Mouse (Mus musculus) liver, embryonic 14.5 days (tissue): ENCODE measurements at regions not wholly inside any gene's neighbourhood (a gene's known extent, or its start where the extent isn't known, plus 50 kb on each side); places are given as distances from the start of the nearest gene placed in this dataset.

Experiments
- ATAC-seq: fragments of 200-750 bp; cut with Nextera tagmentation; 2 replicates; pipeline ENCODE4 v1.8.0; 2017; ENCODE audit warnings: moderate number of reproducible peaks, mild to moderate bottlenecking, moderate library complexity; ENCODE audit not compliant: insufficient read depth
- DNase-seq, 3 experiments: peaks; one replicate each; pipeline ENCODE4 v3.0.0-alpha.2; 2012 to 2013; ENCODE audit warnings: low read depth in 3 of 3, low spot score in 3 of 3
- H3K27ac ChIP-seq: fragments of 300-500 bp; sonication (generic); 2 replicates; pipeline ENCODE4 v1.5.1; 2014; ENCODE audit warnings: moderate library complexity, mild to moderate bottlenecking, control low read depth, inconsistent platforms
- H3K27me3 ChIP-seq: fragments of 300-500 bp; sonication (generic); 2 replicates; pipeline ENCODE4 v1.6.1; 2014; ENCODE audit warnings: mild to moderate bottlenecking, low read length, moderate library complexity; ENCODE audit not compliant: control insufficient read depth, insufficient read depth
- H3K36me3 ChIP-seq: fragments of 300-500 bp; sonication (generic); replicated peaks from 2 replicates; pipeline ENCODE4 v1.6.1; 2014; ENCODE audit warnings: low read depth; ENCODE audit not compliant: control insufficient read depth, insufficient read depth
- H3K4me1 ChIP-seq, 2 experiments: fragments of 200-500 bp in 1 of 2; fragments of 300-500 bp in 1 of 2; sonication (generic) in 1 of 2; replicated peaks; 2 replicates each; pipeline ENCODE4 v1.6.1; 2012 to 2014; ENCODE audit warnings: antibody characterized with exemption in 1 of 2, inconsistent platforms in 1 of 2, low read length in 1 of 2; ENCODE audit not compliant: control insufficient read depth in 2 of 2, insufficient read depth in 2 of 2
- H3K4me2 ChIP-seq: fragments of 300-500 bp; sonication (generic); 2 replicates; pipeline ENCODE4 v1.6.1; 2014; ENCODE audit warnings: low read depth, mild to moderate bottlenecking, control low read depth, moderate library complexity
- H3K4me3 ChIP-seq, 2 experiments: fragments of 200-500 bp in 1 of 2; fragments of 300-500 bp in 1 of 2; sonication (generic) in 1 of 2; 2 replicates each; pipeline ENCODE4 v1.5.1; 2012 to 2014; ENCODE audit warnings: low read depth in 2 of 2, low read length in 2 of 2, mild to moderate bottlenecking in 2 of 2, control low read depth in 1 of 2, inconsistent platforms in 1 of 2, moderate library complexity in 1 of 2; ENCODE audit not compliant: insufficient read depth in 1 of 2
- H3K9ac ChIP-seq: fragments of 300-500 bp; sonication (generic); replicated peaks from 2 replicates; pipeline ENCODE4 v1.6.1; 2014; ENCODE audit warnings: mild to moderate bottlenecking, control low read depth, moderate library complexity
- H3K9me3 ChIP-seq: fragments of 300-500 bp; sonication (generic); 2 replicates; pipeline ENCODE4 v1.6.1; 2016; ENCODE audit warnings: low read length, mixed read lengths; ENCODE audit not compliant: control insufficient read depth
- CTCF ChIP-seq: IDR thresholded peaks from 2 replicates; pipeline ENCODE4 v1.5.1; 2016; ENCODE audit warnings: antibody characterized with exemption, low read depth, control low read depth
- EP300 ChIP-seq: IDR thresholded peaks from 2 replicates; pipeline ENCODE4 v1.6.1; 2016; ENCODE audit warnings: antibody characterized with exemption, low read depth
- WGBS: fragments of 180-500 bp; shearing (Covaris S2); extraction: QIAGEN DNeasy Blood & Tissue Kit; methylation state at CpG from one replicate; pipeline ENCODE4 v1.1.7; 2014; ENCODE audit not compliant: insufficient replicate concordance; 5-methylcytosine and 5-hydroxymethylcytosine counted together

- ATAC-seq (no peak), DNase-seq (no peak)
- H3K4me1 ChIP-seq, result no peaks in the 10 kb centered on the region
- H3K36me3 ChIP-seq, result no peaks in the 10 kb centered on the region
- H3K9ac ChIP-seq, result no peak overlapping the region
- no peak overlapping the region for H3K4me2 ChIP-seq
- TF ChIP-seq EP300, result no peak
- no peak for TF ChIP-seq CTCF
- H3K4me3 ChIP-seq, result no peak overlapping the region
- H3K27me3 ChIP-seq, result no peaks in the 10 kb centered on the region
- 53% methylated on average over 6 of the region's 6 CpGs for WGBS
- no peak overlapping the region for H3K27ac ChIP-seq
- H3K9me3 ChIP-seq, result no peaks in the 10 kb centered on the region
Measured at GRCm38 (mm10) chr4:25451865-25452264, 170.2 kb upstream of the Ufl1 start.

GRCm38 (mm10) chr4:25432203-25432602, 150.6 kb upstream of the Ufl1 start:
- no peaks in the 10 kb centered on the region for H3K9me3 ChIP-seq
- no peaks in the 10 kb centered on the region for H3K4me1 ChIP-seq
- TF ChIP-seq EP300, result no peak
- DNase-seq (no peak), ATAC-seq (no peak)
- no peak overlapping the region for H3K4me2 ChIP-seq
- 69% methylated on average over 8 of the region's 8 CpGs for WGBS
- no peaks in the 10 kb centered on the region for H3K36me3 ChIP-seq
- no peaks in the 10 kb centered on the region for H3K27me3 ChIP-seq
- H3K4me3 ChIP-seq, result no peak overlapping the region
- no peak overlapping the region for H3K27ac ChIP-seq
- H3K9ac ChIP-seq, result no peak overlapping the region

GRCm38 (mm10) chr4:25416330-25416729, 134.7 kb upstream of the Ufl1 start:
- no peak overlapping the region for H3K9ac ChIP-seq
- no peaks in the 10 kb centered on the region for H3K27me3 ChIP-seq
- no peak overlapping the region for H3K4me3 ChIP-seq
- 54% methylated on average over 2 of the region's 2 CpGs for WGBS
- no peak overlapping the region for H3K27ac ChIP-seq
- no peaks in the 10 kb centered on the region for H3K4me1 ChIP-seq
- H3K36me3 ChIP-seq, result no peaks in the 10 kb centered on the region
- no peaks in the 10 kb centered on the region for H3K9me3 ChIP-seq
- TF ChIP-seq EP300 (no peak), CTCF (no peak)
- no peak overlapping the region for H3K4me2 ChIP-seq
- ATAC-seq (no peak), DNase-seq (no peak)

GRCm38 (mm10) chr4:25410440-25410839, 128.8 kb upstream of the Ufl1 start:
- no peak overlapping the region for H3K4me2 ChIP-seq
- no peaks in the 10 kb centered on the region for H3K27me3 ChIP-seq
- H3K9ac ChIP-seq, result no peak overlapping the region
- DNase-seq (no peak), ATAC-seq (no peak)
- WGBS, result 48% methylated on average over 4 of the region's 4 CpGs
- no peak overlapping the region for H3K27ac ChIP-seq
- TF ChIP-seq EP300 (no peak), CTCF (no peak)
- no peaks in the 10 kb centered on the region for H3K9me3 ChIP-seq
- no peak overlapping the region for H3K4me3 ChIP-seq
- H3K36me3 ChIP-seq, result no peaks in the 10 kb centered on the region
- no peaks in the 10 kb centered on the region for H3K4me1 ChIP-seq

- no peak for DNase-seq
- no peak overlapping the region for H3K4me3 ChIP-seq
- ATAC-seq, result no peak
- H3K4me2 ChIP-seq, result no peak overlapping the region
- TF ChIP-seq CTCF, result no peak
- no peak for TF ChIP-seq EP300
- no peak overlapping the region for H3K9ac ChIP-seq
- H3K9me3 ChIP-seq, result no peaks in the 10 kb centered on the region
- WGBS, result 31% methylated on average over 3 of the region's 3 CpGs
- H3K36me3 ChIP-seq, result no peaks in the 10 kb centered on the region
- no peak overlapping the region for H3K27ac ChIP-seq
- no peaks in the 10 kb centered on the region for H3K27me3 ChIP-seq
- H3K4me1 ChIP-seq, result no peaks in the 10 kb centered on the region
Measured at GRCm38 (mm10) chr4:25408696-25409448, 127.3 kb upstream of the Ufl1 start.
